Mouse (Mus musculus) MEL (cell line): ENCODE data around the gene Serpinb6a. TPM values are rescaled to one million over a fixed set of nuclear protein-coding genes. Genes with fewer than 3 reads are reported as not detected.

ENCODE experiments used
- DNase-seq: peaks from one replicate; pipeline ENCODE4 v3.0.0; 2011; ENCODE audit warnings: low read depth, low spot score
- H3K27ac ChIP-seq: 2 replicates; pipeline ENCODE4 v1.5.1; 2012; ENCODE audit warnings: low read depth, mild to moderate bottlenecking, control low read depth, low read length, moderate library complexity; ENCODE audit not compliant: control insufficient read depth
- H3K27me3 ChIP-seq, 2 experiments: fragments of 150-350 bp in 1 of 2; sonication (generic) in 1 of 2; 2 replicates each; pipeline ENCODE4 v1.6.1; 2012; ENCODE audit warnings: low read length in 2 of 2, mild to moderate bottlenecking in 2 of 2, improper control_type of control experiment in 1 of 2, moderate library complexity in 1 of 2; ENCODE audit not compliant: insufficient read depth in 2 of 2, control insufficient read depth in 1 of 2
- H3K36me3 ChIP-seq, 2 experiments: 2 replicates each; pipeline ENCODE4 v1.6.1; 2012 to 2014; ENCODE audit warnings: low read length in 2 of 2, improper control_type of control experiment in 1 of 2, inconsistent platforms in 1 of 2, mild to moderate bottlenecking in 1 of 2; ENCODE audit not compliant: insufficient read depth in 2 of 2, control insufficient read depth in 1 of 2
- H3K4me1 ChIP-seq, 2 experiments: fragments of 150-350 bp in 1 of 2; sonication (generic) in 1 of 2; 2 replicates each; pipeline ENCODE4 v1.6.1; 2012; ENCODE audit warnings: low read length in 2 of 2, improper control_type of control experiment in 1 of 2, mild to moderate bottlenecking in 1 of 2; ENCODE audit not compliant: insufficient read depth in 2 of 2, control insufficient read depth in 1 of 2
- H3K4me3 ChIP-seq, 2 experiments: fragments of 150-350 bp in 1 of 2; sonication (generic) in 1 of 2; 2 replicates each; pipeline ENCODE4 v1.5.1; 2012; ENCODE audit warnings: low read depth in 2 of 2, low read length in 2 of 2, mild to moderate bottlenecking in 2 of 2, moderate library complexity in 2 of 2, control low read depth in 1 of 2, improper control_type of control experiment in 1 of 2; ENCODE audit not compliant: control insufficient read depth in 1 of 2, insufficient read depth in 1 of 2
- H3K79me2 ChIP-seq: 2 replicates; pipeline ENCODE4 v1.6.1; 2012; ENCODE audit warnings: mild to moderate bottlenecking, low read length, moderate library complexity; ENCODE audit not compliant: control insufficient read depth, poor library complexity, insufficient read depth
- H3K9ac ChIP-seq: 2 replicates; pipeline ENCODE4 v1.6.1; 2012; ENCODE audit warnings: low read depth, mild to moderate bottlenecking, control low read depth, low read length, moderate library complexity; ENCODE audit not compliant: control insufficient read depth, poor library complexity, severe bottlenecking
- H3K9me3 ChIP-seq: fragments of 150-350 bp; sonication (generic); replicated peaks from 2 replicates; pipeline ENCODE4 v1.6.1; 2012; ENCODE audit warnings: mild to moderate bottlenecking, low read length, improper control_type of control experiment, moderate library complexity; ENCODE audit not compliant: insufficient read depth
- CHD1 ChIP-seq: IDR thresholded peaks from 2 replicates; pipeline ENCODE4 v1.6.1; 2012; ENCODE audit warnings: low read depth, mild to moderate bottlenecking, inconsistent platforms, low read length, improper control_type of control experiment
- CHD2 ChIP-seq: IDR thresholded peaks from 2 replicates; pipeline ENCODE4 v1.6.1; 2011; ENCODE audit warnings: low read length, improper control_type of control experiment
- CTCF ChIP-seq, 3 experiments: IDR thresholded peaks in 2 of 3; conservative IDR thresholded peaks in 1 of 3; 2 replicates each; pipeline ENCODE4 v1.5.1; 2011 to 2012; ENCODE audit warnings: low read length in 3 of 3, low read depth in 2 of 3, mild to moderate bottlenecking in 2 of 3, improper control_type of control experiment in 1 of 3, inconsistent platforms in 1 of 3, mixed read lengths in 1 of 3, moderate library complexity in 1 of 3; ENCODE audit not compliant: control insufficient read depth in 1 of 3, insufficient read depth in 1 of 3, poor library complexity in 1 of 3, severe bottlenecking in 1 of 3
- GATA1 ChIP-seq: IDR thresholded peaks from 2 replicates; pipeline ENCODE4 v1.6.1; 2011; ENCODE audit warnings: low read depth, low read length, improper control_type of control experiment
- HCFC1 ChIP-seq: IDR thresholded peaks from 2 replicates; pipeline ENCODE4 v1.6.1; 2012; ENCODE audit warnings: low read depth, mild to moderate bottlenecking, inconsistent platforms, low read length, improper control_type of control experiment, moderate library complexity
- JUND ChIP-seq: IDR thresholded peaks from 2 replicates; pipeline ENCODE4 v1.6.1; 2011; ENCODE audit warnings: low read depth, mild to moderate bottlenecking, improper control_type of control experiment, low read length
- KAT2A ChIP-seq: conservative IDR thresholded peaks from 2 replicates; pipeline ENCODE4 v1.6.1; 2012; ENCODE audit warnings: low read depth, low read length, improper control_type of control experiment, inconsistent platforms
- MAFK ChIP-seq: IDR thresholded peaks from 2 replicates; pipeline ENCODE4 v1.6.1; 2011; ENCODE audit warnings: low read depth, mild to moderate bottlenecking, low read length, improper control_type of control experiment, borderline replicate concordance
- MAX ChIP-seq: IDR thresholded peaks from 2 replicates; pipeline ENCODE4 v1.6.1; 2011; ENCODE audit warnings: low read length, improper control_type of control experiment
- MAZ ChIP-seq: IDR thresholded peaks from 2 replicates; pipeline ENCODE4 v1.6.1; 2012; ENCODE audit warnings: low read depth, mild to moderate bottlenecking, inconsistent platforms, low read length, improper control_type of control experiment
- MXI1 ChIP-seq: IDR thresholded peaks from 2 replicates; pipeline ENCODE4 v1.6.1; 2011; ENCODE audit warnings: mild to moderate bottlenecking, low read depth, low read length, improper control_type of control experiment
- MYB ChIP-seq: IDR thresholded peaks from 2 replicates; pipeline ENCODE4 v1.6.1; 2011; ENCODE audit warnings: mild to moderate bottlenecking, low read depth, low read length, improper control_type of control experiment
- POLR2A ChIP-seq, 2 experiments: IDR thresholded peaks; 2 replicates each; pipeline ENCODE4 v1.6.1; 2011 to 2012; ENCODE audit warnings: low read length in 2 of 2, mild to moderate bottlenecking in 2 of 2, control low read depth in 1 of 2, improper control_type of control experiment in 1 of 2, low read depth in 1 of 2, moderate library complexity in 1 of 2; ENCODE audit not compliant: control insufficient read depth in 1 of 2, insufficient read depth in 1 of 2, poor library complexity in 1 of 2
- POLR2AphosphoS5 ChIP-seq: IDR thresholded peaks from 2 replicates; pipeline ENCODE4 v1.6.1; 2012; ENCODE audit warnings: low read depth, borderline replicate concordance, mild to moderate bottlenecking, inconsistent platforms, low read length, moderate library complexity, mixed read lengths
- RAD21 ChIP-seq: IDR thresholded peaks from 2 replicates; pipeline ENCODE4 v1.6.1; 2011; ENCODE audit warnings: mild to moderate bottlenecking, low read depth, low read length, improper control_type of control experiment
- TAL1 ChIP-seq: IDR thresholded peaks from 2 replicates; pipeline ENCODE4 v1.6.1; 2012; ENCODE audit warnings: mild to moderate bottlenecking, inconsistent platforms, low read length, moderate library complexity, mixed read lengths
- TCF12 ChIP-seq: IDR thresholded peaks from 2 replicates; pipeline ENCODE4 v1.6.1; 2014; ENCODE audit warnings: low read depth, mild to moderate bottlenecking, inconsistent platforms, low read length, improper control_type of control experiment, moderate library complexity
- UBTF ChIP-seq: IDR thresholded peaks from 2 replicates; pipeline ENCODE4 v1.6.1; 2012; ENCODE audit warnings: low read depth, mild to moderate bottlenecking, inconsistent platforms, low read length, improper control_type of control experiment, moderate library complexity, borderline replicate concordance; ENCODE audit not compliant: insufficient read depth
- USF1 ChIP-seq: IDR thresholded peaks from 2 replicates; pipeline ENCODE4 v1.6.1; 2014; ENCODE audit warnings: low read depth, mild to moderate bottlenecking, inconsistent platforms, low read length, improper control_type of control experiment, moderate library complexity
- ZNF384 ChIP-seq: IDR thresholded peaks from 2 replicates; pipeline ENCODE4 v1.6.1; 2012; ENCODE audit warnings: low read depth, mild to moderate bottlenecking, inconsistent platforms, low read length, improper control_type of control experiment
- polyA plus RNA-seq, 2 experiments: library from polyadenylated mRNA; stranded (reverse) in 1 of 2; unstranded in 1 of 2; fragments of >175 nt in 1 of 2; fragments of >200 nt in 1 of 2; gene quantifications; 2 replicates each; pipeline versions ENCODE4 v1.2.1 to v1.2.4; 2012; ENCODE audit warnings: low replicate concordance in 2 of 2, low read depth in 1 of 2; ENCODE audit not compliant: insufficient read length in 2 of 2, insufficient read depth in 1 of 2, missing spikeins in 1 of 2
- total RNA-seq: library from RNA; depleted of rRNA; stranded (reverse); fragments of 300-350 nt; gene quantifications from 2 replicates; pipeline ENCODE4 v1.2.3, GENCODE M21; 2012

Serpinb6a gene
- total and polyA plus RNA-seq, 3 experiments = 61.6 to 65.1 TPM; not detected in 1

DNA sequence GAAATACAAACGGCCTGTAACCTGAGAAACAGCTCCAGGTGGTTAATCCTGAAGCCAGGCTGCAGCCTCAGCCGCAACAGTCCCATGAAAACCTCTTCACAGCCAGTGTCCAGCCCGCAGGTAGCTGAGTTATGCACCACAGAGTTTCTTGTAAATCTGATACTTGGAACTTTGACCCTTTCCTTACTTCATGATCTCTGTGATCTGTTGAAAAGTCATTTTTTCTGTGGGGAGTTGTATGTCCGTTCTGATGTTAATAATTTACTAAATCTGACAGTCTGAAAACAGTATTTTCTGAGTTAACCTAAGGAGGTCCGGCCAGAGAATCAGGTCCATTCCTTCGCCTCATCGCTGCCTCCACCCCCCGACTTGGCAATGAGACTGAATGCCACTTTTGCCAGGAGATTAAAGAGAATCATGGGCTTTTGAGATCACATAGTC is 36.3 kb upstream of the Serpinb6a start:
- peaks cover 0 to 11% of the 10 kb centered on the region in 2 experiments; a peak in 1 of 4 replicates for H3K4me1 ChIP-seq
- H3K4me3 ChIP-seq = no peak overlapping the region
- no peak for TF ChIP-seq JUND
- no peak for TF ChIP-seq POLR2A (IDR thresholded peaks at IDR 0.05; ENCODE audit: control insufficient read depth in 1 of 2, insufficient read depth in 1 of 2, low read depth in 1 of 2, low read length in 2 of 2, poor library complexity in 1 of 2)
- TF ChIP-seq MXI1 = no peak
- TF ChIP-seq GATA1 = no peak
- TF ChIP-seq MAZ = no peak
- TF ChIP-seq POLR2AphosphoS5 = no peak
- TF ChIP-seq HCFC1 = no peak
- TF ChIP-seq CTCF (IDR thresholded peaks at IDR 0.05 in 2 of 3, conservative IDR thresholded peaks at IDR 0.05 in 1 of 3; ENCODE audit: control insufficient read depth in 1 of 3, insufficient read depth in 1 of 3, low read depth in 2 of 3, low read length in 3 of 3, poor library complexity in 1 of 3, severe bottlenecking in 1 of 3) = no peak
- no peak for TF ChIP-seq UBTF
- TF ChIP-seq USF1 = no peak
- TF ChIP-seq MAX = no peak
- TF ChIP-seq CHD2 = no peak
- no peak for TF ChIP-seq CHD1
- TF ChIP-seq RAD21 = no peak
- no peak for TF ChIP-seq MAFK
- TF ChIP-seq KAT2A = no peak
- TF ChIP-seq TAL1 = no peak
- no peak for TF ChIP-seq TCF12
- no peak for TF ChIP-seq MYB
- peaks cover 5% of the 10 kb centered on the region for H3K79me2 ChIP-seq
- H3K27me3 ChIP-seq = no peaks in the 10 kb centered on the region
- H3K9me3 ChIP-seq = no peaks in the 10 kb centered on the region
- H3K27ac ChIP-seq = no peak overlapping the region
- DNase-seq = no peak
- H3K9ac ChIP-seq = no peak overlapping the region
- H3K36me3 ChIP-seq = no peaks in the 10 kb centered on the region; a peak in 1 of 4 replicates

DNA sequence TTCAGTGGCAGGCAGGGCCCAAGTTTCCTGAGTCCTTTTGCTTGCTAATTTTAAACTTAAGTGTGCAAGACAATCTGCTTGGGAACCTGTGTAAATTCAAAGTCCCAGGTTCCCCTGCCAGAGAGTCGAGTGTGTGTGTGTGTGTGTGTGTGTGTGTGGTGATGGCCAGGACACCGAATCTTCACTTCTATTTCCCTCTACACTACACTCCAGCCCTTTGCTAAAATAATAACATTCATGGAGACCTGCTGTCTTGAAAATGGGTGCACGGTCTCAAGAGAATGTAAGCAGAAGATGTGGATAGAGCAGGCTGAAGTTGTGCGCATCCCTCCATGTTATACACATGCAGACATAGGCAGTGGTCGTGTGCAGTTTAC is 35.5 kb upstream of the Serpinb6a start:
- Histone ChIP-seq H3K27ac (peak overlapping the region; percentile 5), H3K4me1 (peaks cover 0 to 11% of the 10 kb centered on the region in 2 experiments; a peak in 1 of 4 replicates), H3K79me2 (peaks cover 5% of the 10 kb centered on the region), H3K27me3 (no peaks in the 10 kb centered on the region), H3K9ac (peak overlapping the region; percentile 87), H3K36me3 (no peaks in the 10 kb centered on the region; a peak in 1 of 4 replicates), H3K9me3 (no peaks in the 10 kb centered on the region), H3K4me3 (peak overlapping the region; percentile 77 to 86)
- DNase-seq = no peak
- no peak for TF ChIP-seq ZNF384
- TF ChIP-seq CHD1 = 0 out of 2 replicates have a peak, but pooled peaks have one; percentile 59
- TF ChIP-seq, all 39 proteins: peak for 1
